Mouse (Mus musculus) intestine, embryonic 14.5 days (tissue): ENCODE results near the gene Ly6g6d. TPM values are rescaled to one million over a fixed set of nuclear protein-coding genes. Genes with fewer than 3 reads are reported as not detected.
A peak's percentile ranks its signal among the peaks of the same experiment; 100 is the strongest.

Source experiments
- ATAC-seq: fragments of 200-750 bp; cut with Nextera tagmentation; replicated peaks from 2 replicates; pipeline ENCODE4 v1.8.0; 2017; ENCODE audit warnings: low read depth, moderate number of reproducible peaks, moderate TSS enrichment, moderate library complexity; ENCODE audit not compliant: low FRiP score, low TSS enrichment
- DNase-seq: peaks from one replicate; pipeline ENCODE4 v3.0.0-alpha.2; 2018; ENCODE audit warnings: low spot score
- H3K27ac ChIP-seq: fragments of 300-500 bp; sonication (generic); 2 replicates; pipeline ENCODE4 v1.5.1; 2014; ENCODE audit warnings: low read depth, mild to moderate bottlenecking, control low read depth
- H3K27me3 ChIP-seq: fragments of 300-500 bp; sonication (generic); replicated peaks from 2 replicates; pipeline ENCODE4 v1.6.1; 2014; ENCODE audit warnings: low read length, control low read depth; ENCODE audit not compliant: control insufficient read depth, insufficient read depth
- H3K36me3 ChIP-seq: fragments of 300-500 bp; sonication (generic); 2 replicates; pipeline ENCODE4 v1.6.1; 2014; ENCODE audit warnings: low read length, control low read depth; ENCODE audit not compliant: control insufficient read depth, insufficient read depth
- H3K4me1 ChIP-seq: fragments of 300-500 bp; sonication (generic); replicated peaks from 2 replicates; pipeline ENCODE4 v1.6.1; 2014; ENCODE audit warnings: low read length, control low read depth, mixed read lengths; ENCODE audit not compliant: control insufficient read depth, insufficient read depth
- H3K4me2 ChIP-seq: fragments of 300-500 bp; sonication (generic); 2 replicates; pipeline ENCODE4 v1.6.1; 2014; ENCODE audit warnings: low read length
- H3K4me3 ChIP-seq: fragments of 300-500 bp; sonication (generic); 2 replicates; pipeline ENCODE4 v1.5.1; 2014; ENCODE audit warnings: low read depth, low read length, control low read depth, mixed read lengths
- H3K9ac ChIP-seq: fragments of 300-500 bp; sonication (generic); 2 replicates; pipeline ENCODE4 v1.6.1; 2014; ENCODE audit warnings: mild to moderate bottlenecking, low read length
- H3K9me3 ChIP-seq: fragments of 300-500 bp; sonication (generic); 2 replicates; pipeline ENCODE4 v1.6.1; 2016; ENCODE audit warnings: low read length, control low read depth; ENCODE audit not compliant: control insufficient read depth
- WGBS: fragments of 180-500 bp; shearing (Covaris S2); extraction: QIAGEN DNeasy Blood & Tissue Kit; methylation state at CpG from one replicate; pipeline ENCODE4 v1.1.7; 2014; 5-methylcytosine and 5-hydroxymethylcytosine counted together
- polyA plus RNA-seq: library from polyadenylated mRNA; unstranded; fragments of >200 nt; fragmentation: Nextera tagmentation; extraction: Ambion mirVana; gene quantifications from 2 replicates; pipeline ENCODE4 v1.2.1, GENCODE M21; 2014

The Ly6g6d gene
- polyA plus RNA-seq, 1 experiment from 2014 or later = 5.0 TPM

GRCm38 (mm10) chr17:35028315-35028714 lies 49.5 kb downstream of the Ly6g6d start:
- Histone ChIP-seq H3K36me3 (no peaks in the 10 kb centered on the region), H3K4me3 (no peak overlapping the region), H3K4me1 (peaks cover 14% of the 10 kb centered on the region; the same call in 1 of the 2 replicates), H3K4me2 (no peak overlapping the region), H3K9ac (no peak overlapping the region), H3K27ac (no peak overlapping the region), H3K9me3 (no peaks in the 10 kb centered on the region), H3K27me3 (no peaks in the 10 kb centered on the region)
- WGBS = 64% methylated on average over 2 of the region's 2 CpGs
- ATAC-seq (no peak), DNase-seq (peak; percentile 48)

- ATAC-seq = peak; percentile 40
- no peaks in the 10 kb centered on the region for H3K9me3 ChIP-seq
- no peaks in the 10 kb centered on the region for H3K27me3 ChIP-seq
- H3K4me3 ChIP-seq = peak within 1 kb of the TSS; percentile 1; the same call in 1 of the 2 replicates
- WGBS = 38% methylated on average over 13 of the region's 13 CpGs
- no peaks in the 10 kb centered on the region for H3K36me3 ChIP-seq
- peak within 1 kb of the TSS; percentile 29 for H3K4me2 ChIP-seq
- peak within 1 kb of the TSS; percentile 77 for H3K27ac ChIP-seq
- peaks cover 14% of the 10 kb centered on the region; the same call in 1 of the 2 replicates for H3K4me1 ChIP-seq
- peak; percentile 67 for DNase-seq
- 0 out of 2 replicates have a peak within 1 kb of the TSS, but pooled peaks have one; percentile 5 for H3K9ac ChIP-seq
Observed at GRCm38 (mm10) chr17:35027277-35028068, 50.4 kb downstream of the Ly6g6d start, which contains the start of gene Sapcd1. Gene Sapcd1, minus strand, starts transcription at chr17:35028016.

GRCm38 (mm10) chr17:35026206-35026605 lies 51.7 kb downstream of the Ly6g6d start:
- Histone ChIP-seq H3K4me2 (no peak overlapping the region), H3K4me1 (peaks cover 20% of the 10 kb centered on the region; the same call in 1 of the 2 replicates), H3K9ac (no peak overlapping the region), H3K36me3 (no peaks in the 10 kb centered on the region), H3K4me3 (no peak overlapping the region), H3K27me3 (no peaks in the 10 kb centered on the region), H3K9me3 (no peaks in the 10 kb centered on the region), H3K27ac (no peak overlapping the region)
- WGBS = 82% methylated on average over 5 of the region's 5 CpGs
- DNase-seq = no peak
- no peak for ATAC-seq

GRCm38 (mm10) chr17:35024691-35025488 lies 53.0 kb downstream of the Ly6g6d start:
- H3K36me3 ChIP-seq = no peaks in the 10 kb centered on the region
- 59% methylated on average over 7 of the region's 10 CpGs for WGBS
- no peak overlapping the region for H3K4me2 ChIP-seq
- ATAC-seq (no peak), DNase-seq (no peak)
- no peak overlapping the region for H3K9ac ChIP-seq
- no peak overlapping the region for H3K27ac ChIP-seq
- no peak overlapping the region for H3K4me3 ChIP-seq
- no peaks in the 10 kb centered on the region for H3K27me3 ChIP-seq
- H3K9me3 ChIP-seq = no peaks in the 10 kb centered on the region
- peaks cover 20% of the 10 kb centered on the region; the same call in 1 of the 2 replicates for H3K4me1 ChIP-seq

- Histone ChIP-seq H3K4me1 (peaks cover 20% of the 10 kb centered on the region; the same call in 1 of the 2 replicates), H3K9ac (no peak overlapping the region), H3K36me3 (no peaks in the 10 kb centered on the region), H3K4me2 (no peak overlapping the region), H3K27me3 (no peaks in the 10 kb centered on the region), H3K9me3 (no peaks in the 10 kb centered on the region), H3K27ac (no peak overlapping the region), H3K4me3 (no peak overlapping the region)
- 70% methylated on average over 13 of the region's 13 CpGs for WGBS
- DNase-seq (no peak), ATAC-seq (no peak)
Observed at GRCm38 (mm10) chr17:35024261-35024660, 53.6 kb downstream of the Ly6g6d start.

GRCm38 (mm10) chr17:35023756-35024155 lies 54.1 kb downstream of the Ly6g6d start:
- 63% methylated on average over 4 of the region's 4 CpGs for WGBS
- Histone ChIP-seq H3K36me3 (no peaks in the 10 kb centered on the region), H3K4me2 (no peak overlapping the region), H3K27me3 (no peaks in the 10 kb centered on the region), H3K27ac (no peak overlapping the region), H3K4me1 (peaks cover 20% of the 10 kb centered on the region; the same call in 1 of the 2 replicates), H3K4me3 (no peak overlapping the region), H3K9me3 (no peaks in the 10 kb centered on the region), H3K9ac (no peak overlapping the region)
- DNase-seq (no peak), ATAC-seq (peak; percentile 14; the same call in 1 of the 2 replicates)

- H3K36me3 ChIP-seq = no peaks in the 10 kb centered on the region
- no peak overlapping the region for H3K4me3 ChIP-seq
- no peak overlapping the region for H3K27ac ChIP-seq
- no peaks in the 10 kb centered on the region for H3K9me3 ChIP-seq
- DNase-seq (no peak), ATAC-seq (no peak)
- 76% methylated on average over 5 of the region's 5 CpGs for WGBS
- H3K27me3 ChIP-seq = no peaks in the 10 kb centered on the region
- no peak overlapping the region for H3K4me2 ChIP-seq
- no peak overlapping the region for H3K9ac ChIP-seq
- H3K4me1 ChIP-seq = peaks cover 20% of the 10 kb centered on the region; the same call in 1 of the 2 replicates
Observed at GRCm38 (mm10) chr17:35023221-35023620, 54.6 kb downstream of the Ly6g6d start.

- Histone ChIP-seq H3K4me3 (no peak overlapping the region), H3K4me1 (peaks cover 16% of the 10 kb centered on the region; the same call in 1 of the 2 replicates), H3K9ac (no peak overlapping the region), H3K9me3 (no peaks in the 10 kb centered on the region), H3K27me3 (no peaks in the 10 kb centered on the region), H3K36me3 (no peaks in the 10 kb centered on the region), H3K27ac (no peak overlapping the region; the same call in 1 of the 2 replicates), H3K4me2 (no peak overlapping the region)
- ATAC-seq = no peak
- no peak for DNase-seq
- 92% methylated on average over 8 of the region's 8 CpGs for WGBS
Observed at GRCm38 (mm10) chr17:35022541-35023060, 55.3 kb downstream of the Ly6g6d start.
